Mouse (Mus musculus) hindbrain, embryonic 11.5 days (tissue): Measurements from ENCODE around the gene Aloxe3. TPM values are rescaled to one million over a fixed set of nuclear protein-coding genes. Genes with fewer than 3 reads are reported as not detected.
A peak's percentile ranks its signal among the peaks of the same experiment; 100 is the strongest.

ENCODE experiments used
- ATAC-seq: fragments of 200-750 bp; cut with Nextera tagmentation; 2 replicates; pipeline ENCODE4 v1.8.0; 2017; ENCODE audit warnings: mild to moderate bottlenecking, moderate TSS enrichment, moderate library complexity; ENCODE audit not compliant: low FRiP score
- DNase-seq: peaks from one replicate; pipeline ENCODE4 v3.0.0-alpha.2; 2015; ENCODE audit warnings: low spot score
- H3K27ac ChIP-seq: fragments of 300-500 bp; sonication (generic); 2 replicates; pipeline ENCODE4 v1.5.1; 2014; ENCODE audit warnings: mild to moderate bottlenecking, low read depth, low read length
- H3K27me3 ChIP-seq: fragments of 300-500 bp; sonication (generic); 2 replicates; pipeline ENCODE4 v1.6.1; 2014; ENCODE audit warnings: mild to moderate bottlenecking, low read length, moderate library complexity, mixed read lengths; ENCODE audit not compliant: control insufficient read depth, insufficient read depth
- H3K36me3 ChIP-seq: fragments of 300-500 bp; sonication (generic); 2 replicates; pipeline ENCODE4 v1.6.1; 2014; ENCODE audit warnings: mild to moderate bottlenecking, low read length, moderate library complexity, mixed read lengths; ENCODE audit not compliant: control insufficient read depth, insufficient read depth
- H3K4me1 ChIP-seq: fragments of 300-500 bp; sonication (generic); replicated peaks from 2 replicates; pipeline ENCODE4 v1.6.1; 2014; ENCODE audit warnings: low read length, mixed read lengths; ENCODE audit not compliant: control insufficient read depth, insufficient read depth
- H3K4me2 ChIP-seq: fragments of 300-500 bp; sonication (generic); replicated peaks from 2 replicates; pipeline ENCODE4 v1.6.1; 2014; ENCODE audit warnings: mild to moderate bottlenecking, low read depth, low read length
- H3K4me3 ChIP-seq: fragments of 300-500 bp; sonication (generic); 2 replicates; pipeline ENCODE4 v1.5.1; 2014; ENCODE audit warnings: low read depth, low read length
- H3K9ac ChIP-seq: fragments of 300-500 bp; sonication (generic); 2 replicates; pipeline ENCODE4 v1.6.1; 2014; ENCODE audit warnings: low read depth, low read length
- H3K9me3 ChIP-seq: fragments of 300-500 bp; sonication (generic); 2 replicates; pipeline ENCODE4 v1.6.1; 2016; ENCODE audit warnings: low read length; ENCODE audit not compliant: control insufficient read depth
- WGBS: fragments of 180-500 bp; shearing (Covaris S2); extraction: QIAGEN DNeasy Blood & Tissue Kit; methylation state at CpG from one replicate; pipeline ENCODE4 v1.1.7; 2014; 5-methylcytosine and 5-hydroxymethylcytosine counted together
- polyA plus RNA-seq: library from polyadenylated mRNA; unstranded; fragments of >200 nt; fragmentation: Nextera tagmentation; extraction: Ambion mirVana; gene quantifications from 2 replicates; pipeline ENCODE4 v1.2.1, GENCODE M21; 2014

The Aloxe3 gene
- polyA plus RNA-seq, 1 experiment from 2014 or later: 0.40 TPM

DNA sequence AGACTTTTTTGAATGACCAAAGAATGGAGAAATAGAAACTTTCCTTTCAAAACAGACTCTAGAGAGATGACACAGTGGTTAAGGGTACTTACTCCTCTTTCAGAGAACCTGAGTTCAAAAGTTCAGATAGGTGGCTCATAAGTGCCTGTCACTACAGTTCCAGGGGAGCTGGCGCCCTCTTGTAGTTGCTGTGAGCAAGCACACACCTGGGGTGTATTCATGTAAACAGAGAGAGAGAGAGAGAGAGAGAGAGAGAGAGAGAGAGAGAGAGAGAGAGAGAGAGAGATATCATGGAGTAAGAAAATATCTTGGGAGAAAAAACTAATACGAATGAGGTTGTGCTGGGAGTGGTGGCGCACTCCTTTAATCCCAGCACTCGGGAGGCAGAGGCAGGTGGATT is 54.4 kb downstream of the Aloxe3 start:
- WGBS: 85% methylated on average over 4 of the region's 4 CpGs
- ATAC-seq (no peak), DNase-seq (no peak)
- no peaks in the 10 kb centered on the region for H3K36me3 ChIP-seq
- no peak overlapping the region for H3K4me3 ChIP-seq
- H3K4me2 ChIP-seq: no peak overlapping the region
- H3K4me1 ChIP-seq: no peaks in the 10 kb centered on the region
- no peaks in the 10 kb centered on the region for H3K27me3 ChIP-seq
- no peaks in the 10 kb centered on the region for H3K9me3 ChIP-seq
- no peak overlapping the region for H3K27ac ChIP-seq
- no peak overlapping the region for H3K9ac ChIP-seq

GRCm38 (mm10) chr11:69185031-69185430 is 59.3 kb downstream of the Aloxe3 start:
- H3K4me2 ChIP-seq: no peak overlapping the region
- H3K27ac ChIP-seq: no peak overlapping the region
- H3K9me3 ChIP-seq: no peaks in the 10 kb centered on the region
- no peaks in the 10 kb centered on the region for H3K4me1 ChIP-seq
- no peak for DNase-seq
- WGBS: 91% methylated on average over 5 of the region's 5 CpGs
- no peak overlapping the region for H3K4me3 ChIP-seq
- no peak overlapping the region for H3K9ac ChIP-seq
- no peaks in the 10 kb centered on the region for H3K36me3 ChIP-seq
- no peak for ATAC-seq
- H3K27me3 ChIP-seq: no peaks in the 10 kb centered on the region

GRCm38 (mm10) chr11:69185936-69186335 is 60.2 kb downstream of the Aloxe3 start:
- no peak for DNase-seq
- Histone ChIP-seq H3K36me3 (no peaks in the 10 kb centered on the region), H3K4me2 (no peak overlapping the region), H3K9ac (no peak overlapping the region), H3K4me1 (no peaks in the 10 kb centered on the region), H3K27me3 (no peaks in the 10 kb centered on the region), H3K4me3 (no peak overlapping the region), H3K9me3 (no peaks in the 10 kb centered on the region), H3K27ac (no peak overlapping the region)
- no peak for ATAC-seq
- 83% methylated on average over 6 of the region's 6 CpGs for WGBS

GRCm38 (mm10) chr11:69192840-69193239 is 67.1 kb downstream of the Aloxe3 start:
- 5% methylated on average over 1 of the region's 1 CpGs for WGBS

DNA sequence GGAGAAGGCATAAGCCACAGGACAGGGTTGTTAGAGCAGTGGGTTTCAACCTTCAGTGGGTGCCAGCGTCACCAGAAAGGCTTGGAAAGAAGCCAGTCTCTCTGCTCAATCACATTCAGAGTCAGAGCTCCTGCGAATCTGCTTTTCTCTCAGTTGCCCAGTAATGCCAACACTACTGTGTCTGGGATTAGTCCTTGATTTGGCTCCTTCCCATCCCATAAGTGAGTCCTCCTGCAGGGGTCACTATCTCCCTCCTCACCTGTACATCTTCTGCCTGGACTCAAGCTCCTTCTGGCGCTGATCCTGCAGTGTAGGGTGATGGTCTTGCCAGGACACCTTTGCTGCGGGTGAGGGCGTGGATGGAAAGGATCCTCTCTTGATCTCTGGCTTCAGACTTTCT is 71.1 kb downstream of the Aloxe3 start:
- Histone ChIP-seq H3K9ac (no peak overlapping the region), H3K4me2 (peak overlapping the region; percentile 25; the same call in 1 of the 2 replicates), H3K9me3 (no peaks in the 10 kb centered on the region), H3K27me3 (peaks cover 17% of the 10 kb centered on the region), H3K4me3 (no peak overlapping the region), H3K27ac (no peak overlapping the region), H3K4me1 (no peaks in the 10 kb centered on the region), H3K36me3 (no peaks in the 10 kb centered on the region)
- DNase-seq (peak; percentile 5), ATAC-seq (no peak)
- 2% methylated on average over 5 of the region's 5 CpGs for WGBS

More at GRCm38 (mm10) chr11:69192840-69193239, 67.1 kb downstream of the Aloxe3 start:
- no peak overlapping the region for H3K9ac ChIP-seq
- H3K9me3 ChIP-seq: no peaks in the 10 kb centered on the region
- no peak overlapping the region for H3K4me2 ChIP-seq
- H3K36me3 ChIP-seq: no peaks in the 10 kb centered on the region
- H3K4me1 ChIP-seq: no peaks in the 10 kb centered on the region
- no peak overlapping the region for H3K4me3 ChIP-seq
- ATAC-seq (no peak), DNase-seq (peak; percentile 66)
- peaks cover 16% of the 10 kb centered on the region for H3K27me3 ChIP-seq
- H3K27ac ChIP-seq: no peak overlapping the region

DNA sequence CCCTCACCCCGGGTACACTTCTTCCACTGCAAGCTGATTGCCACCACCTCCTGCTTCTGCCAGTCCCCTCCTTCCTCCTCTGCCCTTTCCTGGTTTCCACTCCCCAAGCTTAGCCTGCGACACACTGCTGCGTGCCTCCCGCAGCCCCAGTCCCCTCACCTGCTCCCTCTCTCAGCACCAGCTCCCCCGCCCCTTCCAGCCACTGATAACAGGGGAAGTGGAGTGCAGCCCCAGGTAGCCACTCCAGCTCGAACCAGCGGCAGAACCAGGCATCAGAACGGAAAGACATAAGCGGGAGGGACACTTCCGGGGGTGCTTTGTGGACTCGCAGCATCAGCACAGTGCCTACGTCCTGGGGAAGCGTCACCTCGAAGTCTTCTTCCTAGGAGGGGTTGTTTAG is 71.5 kb downstream of the Aloxe3 start:
- 0 out of 2 replicates have a peak overlapping the region, but pooled peaks have one; percentile 20 for H3K9ac ChIP-seq
- peak overlapping the region; percentile 25 for H3K4me2 ChIP-seq
- H3K4me3 ChIP-seq: no peak overlapping the region
- DNase-seq (peak; percentile 6), ATAC-seq (no peak)
- H3K4me1 ChIP-seq: no peaks in the 10 kb centered on the region
- no peak overlapping the region for H3K27ac ChIP-seq
- WGBS: 5% methylated on average over 14 of the region's 14 CpGs
- no peaks in the 10 kb centered on the region for H3K9me3 ChIP-seq
- peaks cover 17% of the 10 kb centered on the region for H3K27me3 ChIP-seq
- H3K36me3 ChIP-seq: no peaks in the 10 kb centered on the region

GRCm38 (mm10) chr11:69197743-69198142 is 72.0 kb downstream of the Aloxe3 start, which contains the start of gene Alox8:
Alox8 (minus strand) TSS chr11:69197843.
- peak within 1 kb of the TSS; percentile 25 for H3K4me2 ChIP-seq
- DNase-seq: no peak
- H3K27ac ChIP-seq: no peak within 1 kb of the TSS
- no peaks in the 10 kb centered on the region for H3K36me3 ChIP-seq
- H3K9me3 ChIP-seq: no peaks in the 10 kb centered on the region
- H3K4me1 ChIP-seq: no peaks in the 10 kb centered on the region
- no peak for ATAC-seq
- no peak within 1 kb of the TSS for H3K4me3 ChIP-seq
- H3K27me3 ChIP-seq: peaks cover 17% of the 10 kb centered on the region
- H3K9ac ChIP-seq: 0 out of 2 replicates have a peak within 1 kb of the TSS, but pooled peaks have one; percentile 20
- 30% methylated on average over 6 of the region's 6 CpGs for WGBS

Other genes with a start within 250 kb of the Aloxe3 start
- gene Rnf222, start 237.3 kb upstream of the Aloxe3 start, polyA plus RNA-seq: not detected in 2 replicates
- gene Rpl26, start 224.3 kb upstream of the Aloxe3 start, polyA plus RNA-seq: 839 and 854 TPM in 2 replicates
- gene Odf4, start 198.8 kb upstream of the Aloxe3 start, polyA plus RNA-seq: 0.15 and 0.18 TPM in 2 replicates
- 4.9 and 5.5 TPM in 2 replicates for gene Arhgef15, start 168.4 kb upstream of the Aloxe3 start, polyA plus RNA-seq
- gene Slc25a35, start 157.8 kb upstream of the Aloxe3 start, polyA plus RNA-seq: 1.6 and 1.8 TPM in 2 replicates
- 56.0 and 59.3 TPM in 2 replicates for gene Rangrf, start 150.7 kb upstream of the Aloxe3 start, polyA plus RNA-seq
- 31.5 and 31.8 TPM in 2 replicates for gene Pfas, start 117.4 kb upstream of the Aloxe3 start, polyA plus RNA-seq
- 48.7 and 59.5 TPM in 2 replicates for gene Ctc1, start 110.0 kb upstream of the Aloxe3 start, polyA plus RNA-seq
- 131 and 141 TPM in 2 replicates for gene Aurkb, start 80.2 kb upstream of the Aloxe3 start, polyA plus RNA-seq
- gene Borcs6, start 66.2 kb upstream of the Aloxe3 start, polyA plus RNA-seq: 9.8 and 11.6 TPM in 2 replicates
- gene Tmem107, start 55.1 kb upstream of the Aloxe3 start, polyA plus RNA-seq: 52.4 and 54.6 TPM in 2 replicates
- 85.1 and 98.1 TPM in 2 replicates for gene Vamp2, start 37.4 kb upstream of the Aloxe3 start, polyA plus RNA-seq
- 5.6 and 7.4 TPM in 2 replicates for gene Per1, start 30.7 kb upstream of the Aloxe3 start, polyA plus RNA-seq
- 0.19 and 0.29 TPM in 2 replicates for gene Hes7, start 5.5 kb upstream of the Aloxe3 start, polyA plus RNA-seq
- 0.21 TPM in 1 of 2 replicates, not detected in the other for gene 9130213A22Rik, start 3.3 kb upstream of the Aloxe3 start, polyA plus RNA-seq
- gene Alox12b, start 31.1 kb downstream of the Aloxe3 start, polyA plus RNA-seq: 0.06 and 0.20 TPM in 2 replicates
- gene Alox8, start 71.9 kb downstream of the Aloxe3 start, polyA plus RNA-seq: 0.04 TPM in 1 of 2 replicates, not detected in the other
- 0.07 TPM in 1 of 2 replicates, not detected in the other for gene Gucy2e, start 111.1 kb downstream of the Aloxe3 start, polyA plus RNA-seq
- 17.2 and 17.9 TPM in 2 replicates for gene Cntrob, start 197.9 kb downstream of the Aloxe3 start, polyA plus RNA-seq
- 209 and 215 TPM in 2 replicates for gene Trappc1, start 198.1 kb downstream of the Aloxe3 start, polyA plus RNA-seq
- 1.4 and 3.0 TPM in 2 replicates for gene Kcnab3, start 200.4 kb downstream of the Aloxe3 start, polyA plus RNA-seq
- gene Rnf227, start 214.6 kb downstream of the Aloxe3 start, polyA plus RNA-seq: 28.7 and 34.9 TPM in 2 replicates
- 44.3 and 57.1 TPM in 2 replicates for gene Chd3, start 243.5 kb downstream of the Aloxe3 start, polyA plus RNA-seq